Mouse (Mus musculus): ENCODE data around the gene Actr5. TPM values are rescaled to one million over a fixed set of nuclear protein-coding genes. Genes with fewer than 3 reads are reported as not detected.

Actr5 gene
- total and polyA plus RNA-seq, 3 experiments, result 17.0 to 20.8 TPM; not detected in 1

DNA sequence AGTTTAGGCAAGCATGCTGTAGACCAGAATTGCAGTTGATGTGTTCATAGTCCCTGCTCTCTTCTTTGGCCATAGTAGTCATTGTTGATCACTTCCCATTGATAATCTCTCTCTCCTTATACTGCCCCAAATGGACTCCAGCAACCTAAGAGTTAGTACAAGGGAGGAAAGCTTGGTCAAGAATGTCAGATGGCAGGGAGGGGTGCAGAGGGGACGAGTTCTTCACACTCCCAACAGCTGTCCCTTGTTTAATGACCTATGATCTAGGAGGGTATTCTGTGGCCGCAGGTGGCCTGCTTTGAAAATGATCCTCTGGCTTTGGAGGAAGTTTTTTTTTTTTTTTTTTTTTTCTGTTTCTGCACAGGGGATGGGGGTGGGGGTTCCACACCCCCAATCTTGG lies 61.7 kb downstream of the Actr5 start:
- no peaks in the 10 kb centered on the region for H3K4me1 ChIP-seq (ENCODE audit: control insufficient read depth in 1 of 2, insufficient read depth in 2 of 2, low read length in 2 of 2)

DNA sequence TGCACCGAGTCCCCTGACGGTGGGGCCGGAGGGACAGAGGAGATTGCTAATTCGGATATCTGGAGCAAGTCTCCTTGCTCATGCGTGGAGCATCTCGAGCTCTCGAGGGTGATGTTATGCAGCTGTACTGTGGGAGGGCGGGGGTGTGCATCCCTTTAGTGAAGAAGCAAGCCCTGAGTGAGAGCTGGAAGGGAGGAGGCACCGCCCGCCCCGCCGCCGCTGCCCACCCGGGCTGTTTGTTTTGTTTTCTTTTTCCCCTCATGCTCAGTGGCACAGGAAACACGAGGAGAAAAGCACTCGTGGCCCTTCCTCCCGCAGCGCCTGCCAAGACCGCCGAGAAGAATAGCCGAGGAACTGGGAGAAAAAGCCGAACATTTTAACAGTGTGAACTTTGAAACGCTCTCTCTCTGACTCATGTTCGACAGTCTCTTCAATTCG lies 63.1 kb downstream of the Actr5 start:
- H3K27ac ChIP-seq (ENCODE audit: control insufficient read depth, low read depth, low read length), result no peak overlapping the region
- no peak overlapping the region for H3K4me3 ChIP-seq (ENCODE audit: control insufficient read depth in 1 of 2, insufficient read depth in 1 of 2, low read depth in 2 of 2, low read length in 2 of 2)
- TF ChIP-seq TAL1 (IDR thresholded peaks at IDR 0.05; ENCODE audit: low read length) (no peak), ZMIZ1 (IDR thresholded peaks at IDR 0.05; ENCODE audit: low read depth, low read length) (no peak), SIN3A (IDR thresholded peaks at IDR 0.05; ENCODE audit: low read length) (no peak), SMC3 (IDR thresholded peaks at IDR 0.05; ENCODE audit: low read depth, low read length) (no peak), KAT2A (conservative IDR thresholded peaks at IDR 0.05; ENCODE audit: low read depth, low read length) (no peak), EP300 (IDR thresholded peaks at IDR 0.05; ENCODE audit: low read depth in 1 of 2, low read length in 2 of 2) (no peak), POLR2AphosphoS5 (IDR thresholded peaks at IDR 0.05; ENCODE audit: borderline replicate concordance, low read depth, low read length) (no peak), TCF12 (IDR thresholded peaks at IDR 0.05; ENCODE audit: low read depth, low read length) (no peak), ZKSCAN1 (IDR thresholded peaks at IDR 0.05; ENCODE audit: low read depth, low read length) (no peak), GABPA (IDR thresholded peaks at IDR 0.05; ENCODE audit: low read depth, low read length) (no peak), BHLHE40 (IDR thresholded peaks at IDR 0.05; ENCODE audit: borderline replicate concordance, low read depth, low read length) (no peak)
- DNase-seq (ENCODE audit: low read depth, low spot score), result no peak
- no peak overlapping the region for H3K9ac ChIP-seq (ENCODE audit: control insufficient read depth, low read depth, low read length, poor library complexity, severe bottlenecking)
- no peaks in the 10 kb centered on the region for H3K79me2 ChIP-seq (ENCODE audit: control insufficient read depth, insufficient read depth, low read length, poor library complexity)
- H3K27me3 ChIP-seq (ENCODE audit: control insufficient read depth in 1 of 2, insufficient read depth in 2 of 2, low read length in 2 of 2), result peaks cover 0 to 8% of the 10 kb centered on the region in 2 experiments
- H3K9me3 ChIP-seq (replicated peaks; ENCODE audit: insufficient read depth, low read length), result no peaks in the 10 kb centered on the region
- H3K4me1 ChIP-seq (ENCODE audit: control insufficient read depth in 1 of 2, insufficient read depth in 2 of 2, low read length in 2 of 2), result no peaks in the 10 kb centered on the region
- H3K36me3 ChIP-seq (ENCODE audit: control insufficient read depth in 1 of 2, insufficient read depth in 2 of 2, low read length in 2 of 2), result no peaks in the 10 kb centered on the region

More for the DNA sequence above, 61.7 kb downstream of the Actr5 start:
- no peak for DNase-seq (ENCODE audit: low read depth, low spot score)
- Histone ChIP-seq H3K27ac (ENCODE audit: control insufficient read depth, low read depth, low read length) (no peak overlapping the region), H3K9ac (ENCODE audit: control insufficient read depth, low read depth, low read length, poor library complexity, severe bottlenecking) (no peak overlapping the region), H3K9me3 (replicated peaks; ENCODE audit: insufficient read depth, low read length) (no peaks in the 10 kb centered on the region), H3K79me2 (ENCODE audit: control insufficient read depth, insufficient read depth, low read length, poor library complexity) (no peaks in the 10 kb centered on the region), H3K4me3 (ENCODE audit: control insufficient read depth in 1 of 2, insufficient read depth in 1 of 2, low read depth in 2 of 2, low read length in 2 of 2) (no peak overlapping the region), H3K36me3 (ENCODE audit: control insufficient read depth in 1 of 2, insufficient read depth in 2 of 2, low read length in 2 of 2) (no peaks in the 10 kb centered on the region), H3K27me3 (ENCODE audit: control insufficient read depth in 1 of 2, insufficient read depth in 2 of 2, low read length in 2 of 2) (peaks cover 0 to 4% of the 10 kb centered on the region in 2 experiments; a peak in 2 of 4 replicates)
- TF ChIP-seq ZMIZ1 (IDR thresholded peaks at IDR 0.05; ENCODE audit: low read depth, low read length), result no peak
- no peak for TF ChIP-seq EP300 (IDR thresholded peaks at IDR 0.05; ENCODE audit: low read depth in 1 of 2, low read length in 2 of 2)

Other genes with a start within 250 kb of the Actr5 start
- gene Snhg11, start 249.2 kb upstream of the Actr5 start, total RNA-seq (2012; rRNA removed), result not detected in 2 replicates
- under 1 TPM in 1 of 2 experiments, not detected in 1; 0.06 TPM for gene Snhg11, start 249.2 kb upstream of the Actr5 start, polyA plus RNA-seq (2012; ENCODE audit: insufficient read depth in 1 of 2, insufficient read length in 2 of 2, low read depth in 1 of 2, low replicate concordance in 2 of 2, missing spikeins in 1 of 2)
- gene Ralgapb, start 215.0 kb upstream of the Actr5 start, total RNA-seq (2012; rRNA removed), result 15.0 and 15.6 TPM in 2 replicates
- gene Ralgapb, start 215.0 kb upstream of the Actr5 start, polyA plus RNA-seq (2012; ENCODE audit: insufficient read depth in 1 of 2, insufficient read length in 2 of 2, low read depth in 1 of 2, low replicate concordance in 2 of 2, missing spikeins in 1 of 2), result 100 to 1,000 TPM in 1 of 2 experiments, 10 to 100 TPM in 1; 20.7 to 122 TPM
- gene Adig, start 122.3 kb upstream of the Actr5 start, total RNA-seq (2012; rRNA removed), result not detected in 2 replicates
- gene Adig, start 122.3 kb upstream of the Actr5 start, polyA plus RNA-seq (2012; ENCODE audit: insufficient read depth in 1 of 2, insufficient read length in 2 of 2, low read depth in 1 of 2, low replicate concordance in 2 of 2, missing spikeins in 1 of 2), result not detected
- not detected in 2 replicates for gene Arhgap40, start 112.1 kb upstream of the Actr5 start, total RNA-seq (2012; rRNA removed)
- gene Arhgap40, start 112.1 kb upstream of the Actr5 start, polyA plus RNA-seq (2012; ENCODE audit: insufficient read depth in 1 of 2, insufficient read length in 2 of 2, low read depth in 1 of 2, low replicate concordance in 2 of 2, missing spikeins in 1 of 2), result not detected
- not detected in 2 replicates for gene Slc32a1, start 14.1 kb upstream of the Actr5 start, total RNA-seq (2012; rRNA removed)
- not detected for gene Slc32a1, start 14.1 kb upstream of the Actr5 start, polyA plus RNA-seq (2012; ENCODE audit: insufficient read depth in 1 of 2, insufficient read length in 2 of 2, low read depth in 1 of 2, low replicate concordance in 2 of 2, missing spikeins in 1 of 2)
- gene Ppp1r16b, start 40.5 kb downstream of the Actr5 start, total RNA-seq (2012; rRNA removed), result under 0.01 and 0.03 TPM in 2 replicates
- under 1 TPM in 1 of 2 experiments, not detected in 1; 0.67 TPM for gene Ppp1r16b, start 40.5 kb downstream of the Actr5 start, polyA plus RNA-seq (2012; ENCODE audit: insufficient read depth in 1 of 2, insufficient read length in 2 of 2, low read depth in 1 of 2, low replicate concordance in 2 of 2, missing spikeins in 1 of 2)
- gene Fam83d, start 143.2 kb downstream of the Actr5 start, total RNA-seq (2012; rRNA removed), result 2.6 and 3.4 TPM in 2 replicates
- 1 to 10 TPM in 1 of 2 experiments, not detected in 1; 5.2 TPM for gene Fam83d, start 143.2 kb downstream of the Actr5 start, polyA plus RNA-seq (2012; ENCODE audit: insufficient read depth in 1 of 2, insufficient read length in 2 of 2, low read depth in 1 of 2, low replicate concordance in 2 of 2, missing spikeins in 1 of 2)
- gene Dhx35, start 169.9 kb downstream of the Actr5 start, total RNA-seq (2012; rRNA removed), result 17.3 and 18.5 TPM in 2 replicates
- gene Dhx35, start 169.9 kb downstream of the Actr5 start, polyA plus RNA-seq (2012; ENCODE audit: insufficient read depth in 1 of 2, insufficient read length in 2 of 2, low read depth in 1 of 2, low replicate concordance in 2 of 2, missing spikeins in 1 of 2), result 10 to 100 TPM in 1 of 2 experiments, not detected in 1; 23.6 TPM

All from MEL (cell line).